In genomic region chr6:38353181-38353580, GRCm38 (mm10) we compare ENCODE assay signal across 8 mouse cellular contexts. TPM values are rescaled to one million over a fixed set of nuclear protein-coding genes. Genes with fewer than 3 reads are reported as not detected.
A peak's percentile ranks its signal among the peaks of the same experiment; 100 is the strongest.
DNase-seq lines count a peak whose midpoint lies in the region; ATAC-seq and TF ChIP-seq lines count a peak whose summit lies in the region.

No protein-coding gene starts in this region.

- peak overlapping the region; percentile 82 for H3K4me3 ChIP-seq in gastrocnemius, adult 2 months
- peak overlapping the region; percentile 61 for H3K4me3 ChIP-seq in limb, embryonic 13.5 days
- H3K4me3 ChIP-seq in stomach, postnatal 0 days (ENCODE audit: low read depth, low read length) = peak overlapping the region; percentile 68

- H3K27ac ChIP-seq in gastrocnemius, adult 2 months = peak overlapping the region; percentile 92
- H3K27ac ChIP-seq in limb, embryonic 13.5 days = no peak overlapping the region
- no peak overlapping the region for H3K27ac ChIP-seq in stomach, postnatal 0 days (replicated peaks)

- TF ChIP-seq CTCF in gastrocnemius, adult 2 months (IDR thresholded peaks at IDR 0.05) = no peak
- no peak for TF ChIP-seq CTCF in stomach, postnatal 0 days (IDR thresholded peaks at IDR 0.05; ENCODE audit: low read depth)

- H3K9me3 ChIP-seq in limb, embryonic 13.5 days = no peaks in the 10 kb centered on the region
- no peaks in the 10 kb centered on the region for H3K9me3 ChIP-seq in stomach, postnatal 0 days (ENCODE audit: control insufficient read depth, low read length)

- H3K36me3 ChIP-seq in limb, embryonic 13.5 days = no peaks in the 10 kb centered on the region
- H3K36me3 ChIP-seq in stomach, postnatal 0 days (ENCODE audit: control insufficient read depth, insufficient read depth, low read length) = no peaks in the 10 kb centered on the region

- H3K4me1 ChIP-seq in limb, embryonic 13.5 days = peaks cover 10% of the 10 kb centered on the region; the same call in 1 of the 2 replicates
- H3K4me1 ChIP-seq in stomach, postnatal 0 days (replicated peaks; ENCODE audit: control insufficient read depth, insufficient read depth) = 0 out of 2 replicates have a peak, but pooled peaks cover 6% of the 10 kb centered on the region

- H3K9ac ChIP-seq in limb, embryonic 13.5 days = no peak overlapping the region
- peak overlapping the region; percentile 79 for H3K9ac ChIP-seq in stomach, postnatal 0 days (ENCODE audit: low read length)

- peaks cover 82% of the 10 kb centered on the region for H3K27me3 ChIP-seq in limb, embryonic 13.5 days
- H3K27me3 ChIP-seq in stomach, postnatal 0 days (ENCODE audit: control insufficient read depth, insufficient read depth, low read length) = no peaks in the 10 kb centered on the region

- WGBS in limb, embryonic 13.5 days = 8% methylated on average over 13 of the region's 13 CpGs
- WGBS in stomach, postnatal 0 days = 18% methylated on average over 13 of the region's 13 CpGs

- ATAC-seq in limb, embryonic 13.5 days (ENCODE audit: low FRiP score, low read depth) = no peak
- no peak for ATAC-seq in stomach, postnatal 0 days (ENCODE audit: low FRiP score, low TSS enrichment)

- TF ChIP-seq EP300 in stomach, postnatal 0 days (optimal IDR thresholded peaks at IDR 0.05) = no peak

- no peak for DNase-seq in gastrocnemius, adult 2 months
- no peak for DNase-seq in gastrocnemius, postnatal 25 days
- DNase-seq in thymus, postnatal 0 days (ENCODE audit: low spot score) = peak; percentile 10
- DNase-seq in thymus, postnatal 25 days = no peak
- DNase-seq in stomach, postnatal 0 days (ENCODE audit: low spot score) = no peak
- no peak for DNase-seq in spleen, adult 18-20 months
- no peak for DNase-seq in frontal cortex, postnatal 25 days (ENCODE audit: low spot score in 2 of 2)

- intact Hi-C loops in gastrocnemius, adult 2 months (cut with DNase I) = loop anchor here (5.0 kb wide), 1 partner anchor 79 kb away; the partner anchor contains the start of gene Ubn2

- peak overlapping the region; percentile 74 for H3K4me2 ChIP-seq in limb, embryonic 13.5 days (replicated peaks)
- H3K4me2 ChIP-seq in stomach, postnatal 0 days (replicated peaks; ENCODE audit: low read depth) = peak overlapping the region; percentile 76

RNA-seq across cellular contexts. Expression of gene Zc3hav1, which starts 1.2 kb away (rescaled TPM):
- 1 to 10 TPM; 6.4 to 6.7 TPM for total RNA-seq in gastrocnemius, adult 2 months (2021)
- 1 to 10 TPM; 5.1 to 6.9 TPM for total RNA-seq in gastrocnemius, postnatal 25 days (2021)
- 39.7 and 46.3 TPM in 2 replicates for polyA plus RNA-seq in thymus, postnatal 0 days (2015; fragmentation: Nextera tagmentation; extraction: Ambion mirVana)
- polyA plus RNA-seq in limb, embryonic 13.5 days (2015; fragmentation: Nextera tagmentation; extraction: Ambion mirVana) = 2.9 and 3.3 TPM in 2 replicates
- 12.7 and 12.9 TPM in 2 replicates for polyA plus RNA-seq in stomach, postnatal 0 days (2015; fragmentation: Nextera tagmentation; extraction: Ambion mirVana)

RNA-seq across cellular contexts. Expression of gene Ttc26, which starts 28.1 kb away (rescaled TPM):
- 1 to 10 TPM; 1.3 to 1.4 TPM for total RNA-seq in gastrocnemius, adult 2 months (2021)
- total RNA-seq in gastrocnemius, postnatal 25 days (2021) = 1 to 10 TPM; 1.1 to 1.7 TPM
- 1.0 TPM in 2 replicates for polyA plus RNA-seq in thymus, postnatal 0 days (2015; fragmentation: Nextera tagmentation; extraction: Ambion mirVana)
- polyA plus RNA-seq in limb, embryonic 13.5 days (2015; fragmentation: Nextera tagmentation; extraction: Ambion mirVana) = 9.0 and 10.3 TPM in 2 replicates
- polyA plus RNA-seq in stomach, postnatal 0 days (2015; fragmentation: Nextera tagmentation; extraction: Ambion mirVana) = 1.5 TPM in 2 replicates

RNA-seq across cellular contexts. Expression of gene Zc3hav1l, which starts 54.1 kb away (rescaled TPM):
- total RNA-seq in gastrocnemius, adult 2 months (2021) = under 1 TPM; 0.31 to 0.61 TPM
- 1 to 10 TPM in 1 of 2 experiments, under 1 TPM in 1; 0.84 to 1.0 TPM for total RNA-seq in gastrocnemius, postnatal 25 days (2021)
- polyA plus RNA-seq in thymus, postnatal 0 days (2015; fragmentation: Nextera tagmentation; extraction: Ambion mirVana) = 2.5 and 2.7 TPM in 2 replicates
- 13.9 and 15.0 TPM in 2 replicates for polyA plus RNA-seq in limb, embryonic 13.5 days (2015; fragmentation: Nextera tagmentation; extraction: Ambion mirVana)
- 2.1 and 2.3 TPM in 2 replicates for polyA plus RNA-seq in stomach, postnatal 0 days (2015; fragmentation: Nextera tagmentation; extraction: Ambion mirVana)
